Mouse (Mus musculus) cerebellum, adult (tissue): ENCODE data around the gene Pnrc1.

Experiments used
- ATAC-seq: cut with Nextera tagmentation; 2 replicates; pipeline ENCODE4 v1.9.2; 2017; ENCODE audit warnings: mild to moderate bottlenecking, moderate library complexity, mixed read lengths; ENCODE audit not compliant: insufficient number of reproducible peaks, low FRiP score, low TSS enrichment

Gene Pnrc1

GRCm38 (mm10) chr4:33270386-33271314, 19.3 kb downstream of the Pnrc1 start:
- ATAC-seq = no peak

DNA sequence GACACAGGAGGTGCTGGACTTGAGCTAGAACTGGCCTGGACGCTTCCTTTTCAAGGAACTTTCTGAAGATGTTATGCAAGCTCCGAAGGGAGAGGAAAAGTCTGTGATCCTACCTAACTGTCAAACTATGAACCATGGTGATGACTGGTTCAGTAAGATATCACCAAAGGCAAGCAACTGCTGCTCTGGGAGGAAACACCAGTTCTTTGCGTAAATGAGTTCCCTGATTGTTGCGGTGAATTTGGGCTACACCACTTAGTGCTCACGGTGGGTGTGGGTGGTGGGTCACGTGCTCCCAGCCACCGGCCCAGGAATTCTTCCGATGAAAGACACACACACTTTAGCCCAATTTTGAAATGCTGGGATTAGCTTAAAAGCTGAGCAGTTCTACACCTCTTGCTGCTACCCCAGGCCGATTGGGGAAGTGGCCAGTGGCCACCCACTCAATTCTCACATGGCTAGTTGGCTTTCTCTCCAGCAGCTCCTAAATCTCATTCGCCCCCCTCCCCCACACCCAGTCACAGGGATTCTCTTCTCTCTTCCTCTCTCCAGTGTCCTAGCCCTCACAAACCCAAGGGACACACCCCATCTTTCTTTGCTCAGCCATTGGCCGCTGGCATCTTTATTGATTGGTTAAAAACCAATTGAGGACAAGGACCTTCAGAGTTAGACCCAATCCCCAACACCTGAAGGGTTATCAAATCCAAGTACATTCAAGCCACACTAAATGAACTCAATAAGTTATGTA, 24.8 kb downstream of the Pnrc1 start:
- ATAC-seq = no peak

- no peak for ATAC-seq
These were observed 27.1 kb downstream of the Pnrc1 start for GRCm38 (mm10) chr4:33262897-33263296.

DNA sequence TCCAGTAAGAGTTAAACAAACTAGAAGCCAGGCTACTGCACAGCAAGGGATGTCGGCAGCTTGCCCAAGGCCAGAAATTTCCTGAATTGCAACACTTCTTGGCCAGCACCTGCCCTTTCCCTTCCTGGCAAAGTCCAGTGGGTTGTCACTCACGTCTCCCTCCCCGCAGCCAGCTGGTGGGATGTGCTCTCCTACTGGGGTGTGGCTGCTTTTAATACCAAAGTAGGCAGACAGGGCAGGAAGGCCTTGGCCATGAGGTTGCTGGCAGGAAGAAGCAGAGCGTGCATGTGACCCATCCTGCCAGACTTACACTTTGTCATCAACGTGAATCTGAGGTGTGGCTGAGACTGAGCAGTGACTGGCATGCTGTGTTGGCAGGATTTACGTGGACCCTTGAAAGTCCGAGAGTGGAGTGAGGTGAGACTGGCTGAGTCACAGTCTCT, 28.6 kb downstream of the Pnrc1 start:
- peak; percentile 83 for ATAC-seq

DNA sequence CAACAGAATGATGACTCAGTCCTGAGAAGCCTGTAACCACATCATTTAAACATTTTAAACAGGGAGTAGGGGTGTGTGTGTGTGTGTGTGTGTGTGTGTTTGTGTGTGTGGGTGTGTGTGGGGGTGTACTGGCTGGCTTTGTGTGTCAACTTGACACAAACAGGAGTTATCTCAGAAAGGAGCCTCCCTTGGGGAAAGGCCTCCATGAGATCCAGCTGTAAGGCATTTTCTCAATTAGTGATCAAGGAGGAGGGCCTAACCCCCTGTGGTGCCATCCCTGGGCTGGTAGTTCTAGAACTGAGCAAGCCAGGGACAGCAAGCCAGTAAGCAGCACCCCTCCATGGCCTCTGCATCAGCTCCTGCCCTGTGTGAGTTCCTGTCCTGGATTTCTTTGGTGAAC, 29.7 kb downstream of the Pnrc1 start:
- ATAC-seq = no peak

- no peak for ATAC-seq
These were observed 32.5 kb downstream of the Pnrc1 start for GRCm38 (mm10) chr4:33257263-33257964.

GRCm38 (mm10) chr4:33254706-33255105, 35.3 kb downstream of the Pnrc1 start:
- ATAC-seq = no peak

GRCm38 (mm10) chr4:33250867-33251266, 39.1 kb downstream of the Pnrc1 start:
- ATAC-seq = no peak

GRCm38 (mm10) chr4:33249716-33250230, 40.2 kb downstream of the Pnrc1 start:
- ATAC-seq = no peak

- no peak for ATAC-seq
These were observed 41.0 kb downstream of the Pnrc1 start for GRCm38 (mm10) chr4:33248915-33249314.

DNA sequence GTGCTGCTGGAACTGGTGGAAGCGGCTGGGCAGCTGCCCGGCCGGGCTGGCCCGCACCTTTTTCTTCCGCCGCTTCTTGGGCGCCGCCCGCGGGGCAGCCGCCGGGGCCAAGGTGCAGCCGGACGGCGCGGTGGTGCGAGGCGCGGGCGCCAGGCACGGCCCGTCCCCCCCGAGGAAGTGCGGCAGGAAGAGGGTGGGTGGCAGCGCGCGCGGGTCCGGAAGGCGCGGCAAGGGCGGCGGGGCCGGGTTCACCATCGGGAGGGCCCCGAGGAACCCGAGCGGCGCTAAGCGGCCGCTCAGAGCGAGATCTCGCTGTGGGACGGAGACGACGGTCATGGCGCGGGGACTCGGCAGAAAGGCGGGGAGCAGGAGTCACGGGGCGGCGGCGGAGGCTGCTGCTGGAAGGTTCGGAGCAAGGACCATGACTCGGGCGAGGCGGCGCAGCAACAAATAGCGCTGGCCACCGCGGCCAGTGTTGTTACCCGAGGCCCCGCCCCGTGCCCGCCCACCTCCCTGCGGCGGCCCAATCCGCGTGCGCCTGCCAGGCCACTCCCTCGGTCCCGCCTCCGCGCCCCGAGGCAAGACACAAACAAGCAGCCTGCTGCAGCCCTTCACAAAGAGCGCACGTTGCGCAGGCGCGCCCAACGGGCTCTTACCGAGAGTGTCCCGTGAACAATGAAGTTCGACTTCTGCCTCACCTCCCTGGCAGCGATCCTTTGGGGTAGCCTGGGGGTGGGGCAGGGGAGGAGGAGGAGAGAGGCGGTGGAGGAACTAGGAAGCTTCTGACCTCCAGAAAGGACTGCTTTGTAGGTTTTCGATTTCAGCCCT, 41.7 kb downstream of the Pnrc1 start:
- peak; percentile 87 for ATAC-seq

DNA sequence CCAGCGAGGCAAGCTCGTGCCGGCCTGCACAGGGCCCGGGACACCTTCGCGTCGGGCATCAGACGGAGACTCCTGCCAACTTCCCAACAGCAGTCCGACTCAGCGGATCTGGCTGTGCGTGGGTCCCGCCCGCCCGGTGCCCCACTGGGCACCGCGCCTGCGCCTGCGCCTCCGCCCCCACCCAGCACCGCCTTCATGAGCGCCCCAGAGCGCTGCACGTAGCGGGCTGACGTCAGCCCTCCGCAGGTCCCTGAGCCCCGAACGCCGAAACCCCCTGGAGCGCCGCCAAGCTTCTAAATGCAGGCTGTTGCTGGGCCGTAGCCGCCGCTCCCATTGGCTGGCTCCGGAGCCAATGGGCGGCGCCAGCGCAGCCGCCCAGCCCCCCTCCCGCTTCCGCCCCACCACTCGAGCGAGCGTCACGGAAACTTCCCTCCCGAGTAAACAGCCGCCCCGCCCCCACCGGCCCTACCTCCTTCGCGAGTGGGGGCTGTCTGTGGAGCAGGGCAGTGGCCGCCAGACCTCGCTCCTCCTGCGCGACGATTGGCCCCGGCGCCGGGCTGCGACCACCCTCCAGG, 42.4 kb downstream of the Pnrc1 start:
- ATAC-seq = peak; percentile 71

GRCm38 (mm10) chr4:33245853-33246395, 44.0 kb downstream of the Pnrc1 start:
- no peak for ATAC-seq

DNA sequence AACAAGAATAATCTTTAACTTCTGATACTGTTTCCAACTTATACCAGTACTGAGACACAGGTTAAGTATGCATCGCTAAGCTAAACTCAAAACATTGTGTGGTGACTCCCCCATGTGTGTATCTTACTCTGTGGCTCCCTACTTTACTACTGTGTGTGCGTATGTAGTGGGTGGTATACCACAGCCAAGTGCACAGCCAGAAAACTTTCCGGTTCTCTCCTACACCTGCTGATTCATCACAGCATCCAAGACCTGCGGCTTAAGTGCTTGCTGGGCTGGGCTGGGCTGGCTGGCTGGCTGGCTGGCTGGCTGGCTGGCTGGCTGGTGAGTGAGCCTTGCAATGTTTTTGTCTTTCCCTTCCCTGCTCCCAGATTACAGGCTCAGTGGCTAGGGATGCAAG, 46.0 kb downstream of the Pnrc1 start:
- ATAC-seq = no peak

- no peak for ATAC-seq
These were observed 46.8 kb downstream of the Pnrc1 start for GRCm38 (mm10) chr4:33243016-33243758.

DNA sequence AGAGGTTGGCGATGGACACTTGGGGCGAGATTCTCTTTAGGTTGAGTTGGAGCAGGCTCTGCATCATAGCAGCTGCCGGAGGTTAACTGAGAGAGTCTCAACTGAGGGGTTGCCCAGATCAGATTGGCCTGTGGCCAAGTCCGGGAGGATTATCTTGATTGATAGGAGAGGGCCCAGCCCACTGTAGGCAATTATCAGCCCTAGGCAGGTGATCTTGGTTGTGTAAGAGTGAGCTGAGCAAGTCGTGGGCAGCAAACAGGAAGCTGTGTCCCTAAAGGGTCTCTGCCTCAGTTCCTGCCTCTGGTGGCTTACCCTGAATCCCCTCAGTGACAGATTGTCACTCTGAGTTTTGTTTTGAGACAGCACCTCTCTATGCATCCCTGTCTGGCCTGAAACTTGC, 47.4 kb downstream of the Pnrc1 start:
- ATAC-seq = no peak

GRCm38 (mm10) chr4:33230881-33231280, 59.1 kb downstream of the Pnrc1 start:
- no peak for ATAC-seq

DNA sequence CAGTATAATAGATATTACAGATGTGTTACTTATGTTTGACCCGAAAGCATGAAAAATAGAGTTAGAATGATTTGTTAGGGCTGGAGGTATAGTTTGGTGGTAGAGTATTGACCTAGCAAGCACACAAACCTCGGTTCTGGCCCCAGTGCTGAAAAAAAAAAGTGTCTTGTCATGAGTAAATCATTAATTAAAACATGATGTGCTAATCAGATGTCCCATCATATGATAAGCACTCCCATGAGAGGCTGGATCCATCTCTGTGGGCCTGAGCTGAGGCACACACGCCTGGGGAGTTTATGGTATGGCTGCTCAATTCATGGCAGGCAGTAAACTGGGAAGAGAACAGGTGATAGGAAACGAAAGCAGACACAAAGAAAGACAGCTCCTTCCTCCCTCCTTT, 60.3 kb downstream of the Pnrc1 start:
- no peak for ATAC-seq
